Mouse (Mus musculus): Measurements from ENCODE around the gene Gm20458. TPM values are rescaled to one million over a fixed set of nuclear protein-coding genes. Genes with fewer than 3 reads are reported as not detected.

Gene Gm20458
- polyA plus RNA-seq (2015; fragmentation: Nextera tagmentation; extraction: Ambion mirVana), result 7.7 and 8.3 TPM in 2 replicates

DNA sequence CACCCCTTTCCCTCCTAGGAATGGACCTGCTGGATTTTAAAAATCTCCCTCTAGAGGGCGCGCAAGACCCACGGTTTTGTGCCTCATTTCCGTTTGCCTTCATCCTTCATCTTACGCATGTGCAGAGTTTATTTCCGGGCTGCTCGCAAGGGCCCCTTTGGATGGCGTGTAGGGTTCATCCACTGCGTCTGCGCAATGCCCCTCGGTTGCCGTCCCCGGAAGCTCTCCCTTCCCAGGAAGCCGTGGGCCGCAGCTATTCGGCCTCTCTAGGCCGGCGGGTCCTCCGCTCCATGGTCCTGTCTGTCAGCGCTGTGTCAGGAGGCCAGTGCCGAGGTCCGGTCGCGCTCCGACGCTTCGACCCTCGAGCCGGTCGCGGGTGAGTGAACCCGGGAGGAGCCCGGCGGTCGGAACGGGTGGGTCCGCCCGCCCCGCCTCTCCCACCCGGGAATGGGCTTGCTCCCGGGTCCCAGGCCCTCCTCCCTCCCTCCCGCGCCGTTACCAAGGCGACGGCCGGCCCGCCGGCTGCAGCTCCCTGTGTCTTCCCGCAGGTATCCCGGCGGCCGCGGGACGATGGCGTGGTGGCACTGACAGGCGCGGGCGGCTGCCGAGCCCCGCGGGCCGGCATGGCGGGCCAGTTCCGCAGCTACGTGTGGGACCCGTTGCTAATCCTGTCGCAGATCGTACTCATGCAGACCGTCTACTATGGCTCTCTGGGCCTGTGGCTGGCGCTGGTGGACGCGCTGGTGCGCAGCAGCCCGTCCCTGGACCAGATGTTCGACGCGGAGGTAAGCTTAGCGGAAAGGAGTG lies at the start of gene Gm20458:
Gm20458 (plus strand) TSS at position 223 of the 807 bp plus-strand sequence.
- H3K9me3 ChIP-seq (replicated peaks), result no peaks in the 10 kb centered on the region
- H3K27me3 ChIP-seq, result no peaks in the 10 kb centered on the region
- H3K4me3 ChIP-seq (replicated peaks), result peak within 1 kb of the TSS; percentile 90
- H3K36me3 ChIP-seq, result peaks cover 28% of the 10 kb centered on the region
- under 1% methylated on average over 72 of the region's 79 CpGs for WGBS
- H3K4me1 ChIP-seq, result peaks cover 25% of the 10 kb centered on the region
- peak within 1 kb of the TSS; percentile 68 for H3K4me2 ChIP-seq
- ATAC-seq (replicated peaks; ENCODE audit: low FRiP score), result peak; percentile 98
- peak within 1 kb of the TSS; percentile 85 for H3K27ac ChIP-seq
- H3K9ac ChIP-seq, result peak within 1 kb of the TSS; percentile 67

DNA sequence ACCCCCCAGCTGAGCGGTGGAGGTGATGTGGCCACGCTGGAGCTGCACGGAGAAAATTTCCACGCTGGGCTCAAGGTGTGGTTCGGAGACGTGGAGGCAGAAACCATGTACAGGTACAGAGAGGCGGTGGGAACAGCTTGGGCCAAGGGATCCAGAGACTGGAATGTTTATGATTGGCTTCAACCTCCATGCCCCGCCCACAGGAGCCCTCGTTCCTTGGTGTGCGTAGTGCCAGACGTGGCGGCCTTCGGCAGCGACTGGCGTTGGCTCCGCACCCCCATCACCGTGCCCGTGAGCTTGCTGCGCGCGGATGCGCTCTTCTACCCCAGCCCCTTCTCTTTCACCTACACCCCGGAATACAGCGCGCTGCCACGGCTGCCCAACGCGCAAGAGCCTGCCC lies 46.6 kb upstream of the Gm20458 start:
- no peak overlapping the region for H3K27ac ChIP-seq
- ATAC-seq (replicated peaks; ENCODE audit: low FRiP score), result no peak
- H3K9me3 ChIP-seq (replicated peaks), result no peaks in the 10 kb centered on the region
- WGBS, result 22% methylated on average over 28 of the region's 28 CpGs
- H3K9ac ChIP-seq, result no peak overlapping the region
- peak overlapping the region; percentile 56 for H3K4me2 ChIP-seq
- peak overlapping the region; percentile 25 for H3K4me3 ChIP-seq (replicated peaks)
- no peaks in the 10 kb centered on the region for H3K36me3 ChIP-seq
- peaks cover 20% of the 10 kb centered on the region for H3K4me1 ChIP-seq
- H3K27me3 ChIP-seq, result peaks cover 34% of the 10 kb centered on the region

DNA sequence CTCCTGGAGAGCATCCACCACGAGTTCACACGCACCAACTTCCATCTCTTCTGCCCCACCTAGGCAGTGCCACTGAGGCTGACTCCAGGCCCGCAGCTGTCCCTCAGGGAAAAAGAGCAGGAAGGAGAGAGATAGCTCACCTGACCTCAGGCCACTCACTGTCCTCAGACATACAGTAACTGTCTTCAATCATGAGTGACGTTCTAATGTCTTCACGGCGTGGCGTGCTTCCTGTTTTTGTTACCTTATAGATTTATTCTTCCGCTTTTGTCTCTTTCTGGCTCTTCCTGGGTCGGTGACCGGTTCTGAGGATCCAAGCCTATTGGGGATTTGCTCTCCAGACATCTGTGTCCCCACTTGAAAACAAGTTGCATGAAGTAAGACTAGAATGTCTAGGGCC lies 46.2 kb upstream of the Gm20458 start:
- H3K9ac ChIP-seq, result no peak overlapping the region
- no peak for ATAC-seq (replicated peaks; ENCODE audit: low FRiP score)
- no peaks in the 10 kb centered on the region for H3K36me3 ChIP-seq
- H3K4me3 ChIP-seq (replicated peaks), result peak overlapping the region; percentile 25
- peak overlapping the region; percentile 56 for H3K4me2 ChIP-seq
- no peaks in the 10 kb centered on the region for H3K9me3 ChIP-seq (replicated peaks)
- peaks cover 30% of the 10 kb centered on the region for H3K27me3 ChIP-seq
- no peak overlapping the region for H3K27ac ChIP-seq
- H3K4me1 ChIP-seq, result peaks cover 24% of the 10 kb centered on the region
- 70% methylated on average over 10 of the region's 10 CpGs for WGBS

DNA sequence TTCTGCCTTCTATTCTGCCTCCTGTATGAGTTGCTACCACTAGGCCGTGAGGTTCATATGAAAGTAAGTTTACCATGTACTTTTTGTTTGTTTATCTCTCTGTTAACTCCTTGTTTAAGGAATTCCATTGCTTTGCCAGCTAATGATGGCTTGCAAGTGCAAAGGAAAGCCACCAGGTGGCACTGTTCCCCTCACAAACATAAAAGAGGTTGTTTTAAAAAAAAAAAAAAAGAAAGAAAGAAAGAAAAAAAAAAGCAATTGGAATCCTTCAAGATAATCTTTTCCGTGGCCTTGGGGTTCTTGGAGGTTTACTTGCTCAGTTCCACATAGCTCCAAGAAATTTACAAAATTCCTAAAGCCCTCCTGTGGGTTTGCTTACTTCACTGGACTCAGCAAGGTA lies 43.6 kb upstream of the Gm20458 start:
- no peak for ATAC-seq (replicated peaks; ENCODE audit: low FRiP score)
- peaks cover 30% of the 10 kb centered on the region for H3K4me1 ChIP-seq
- no peaks in the 10 kb centered on the region for H3K9me3 ChIP-seq (replicated peaks)
- peaks cover 14% of the 10 kb centered on the region for H3K27me3 ChIP-seq
- WGBS, result 1% methylated on average over 2 of the region's 2 CpGs
- no peak overlapping the region for H3K27ac ChIP-seq
- no peak overlapping the region for H3K4me3 ChIP-seq (replicated peaks)
- no peaks in the 10 kb centered on the region for H3K36me3 ChIP-seq
- no peak overlapping the region for H3K4me2 ChIP-seq
- H3K9ac ChIP-seq, result no peak overlapping the region

DNA sequence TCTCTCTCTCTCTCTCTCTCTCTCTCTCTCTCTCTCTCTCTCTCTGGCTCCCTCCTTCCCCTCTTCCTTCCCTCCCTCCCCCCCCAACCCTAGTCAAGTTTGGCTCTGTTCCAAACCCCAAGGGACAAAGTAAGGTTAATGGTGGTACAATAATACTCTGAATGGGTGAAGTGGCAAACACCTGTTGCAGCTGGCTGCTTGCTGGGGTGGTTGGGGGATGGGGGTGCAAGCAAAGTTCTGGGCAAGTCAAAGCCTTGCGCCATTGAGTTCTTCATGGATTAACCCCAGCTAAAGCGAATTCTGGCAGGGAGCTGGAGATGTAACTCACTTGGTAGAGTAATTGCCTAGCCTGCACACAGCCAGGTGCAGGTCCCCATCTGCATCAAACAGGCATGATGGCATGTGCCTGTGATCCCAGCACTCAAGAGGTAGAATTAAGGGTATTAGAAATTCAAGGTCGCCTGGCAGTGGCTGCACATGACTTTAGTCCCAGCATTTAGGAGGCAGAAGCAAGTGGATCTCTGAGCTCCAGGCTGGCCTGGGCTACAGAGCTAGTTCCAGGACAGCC lies 42.4 kb upstream of the Gm20458 start:
- peaks cover 11% of the 10 kb centered on the region for H3K27me3 ChIP-seq
- H3K4me3 ChIP-seq (replicated peaks), result no peak overlapping the region
- no peak for ATAC-seq (replicated peaks; ENCODE audit: low FRiP score)
- H3K36me3 ChIP-seq, result peaks cover 5% of the 10 kb centered on the region
- H3K4me2 ChIP-seq, result no peak overlapping the region
- WGBS, result 35% methylated on average over 3 of the region's 3 CpGs
- peaks cover 30% of the 10 kb centered on the region for H3K4me1 ChIP-seq
- H3K9ac ChIP-seq, result no peak overlapping the region
- no peaks in the 10 kb centered on the region for H3K9me3 ChIP-seq (replicated peaks)
- H3K27ac ChIP-seq, result peak overlapping the region; percentile 70

DNA sequence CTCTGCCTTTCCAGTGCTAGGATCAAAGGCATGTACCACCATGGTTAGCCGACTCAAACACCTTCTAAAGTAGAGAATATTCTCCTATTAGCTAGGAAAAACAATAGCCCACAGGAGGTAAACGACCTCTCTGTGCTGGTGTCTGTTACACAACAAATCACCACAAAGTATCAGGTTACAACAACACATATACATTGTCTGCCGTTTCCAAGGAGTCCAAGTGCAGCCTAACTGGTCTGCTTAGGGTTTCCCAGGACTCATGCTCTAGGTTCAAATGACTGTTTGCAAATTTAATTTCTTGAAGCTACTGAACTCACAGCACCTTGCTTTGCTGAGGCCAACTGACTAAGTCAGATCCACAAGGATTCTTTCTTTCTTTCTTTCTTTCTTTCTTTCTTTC lies 41.3 kb upstream of the Gm20458 start:
- peaks cover 16% of the 10 kb centered on the region for H3K36me3 ChIP-seq
- H3K9ac ChIP-seq, result no peak overlapping the region
- H3K27me3 ChIP-seq, result peaks cover 2% of the 10 kb centered on the region
- H3K4me1 ChIP-seq, result peaks cover 23% of the 10 kb centered on the region
- no peak overlapping the region for H3K4me3 ChIP-seq (replicated peaks)
- H3K27ac ChIP-seq, result peak overlapping the region; percentile 70; the same call in 1 of the 2 replicates
- no peaks in the 10 kb centered on the region for H3K9me3 ChIP-seq (replicated peaks)
- peak; percentile 72 for ATAC-seq (replicated peaks; ENCODE audit: low FRiP score)
- no peak overlapping the region for H3K4me2 ChIP-seq
- 1% methylated on average over 3 of the region's 3 CpGs for WGBS

DNA sequence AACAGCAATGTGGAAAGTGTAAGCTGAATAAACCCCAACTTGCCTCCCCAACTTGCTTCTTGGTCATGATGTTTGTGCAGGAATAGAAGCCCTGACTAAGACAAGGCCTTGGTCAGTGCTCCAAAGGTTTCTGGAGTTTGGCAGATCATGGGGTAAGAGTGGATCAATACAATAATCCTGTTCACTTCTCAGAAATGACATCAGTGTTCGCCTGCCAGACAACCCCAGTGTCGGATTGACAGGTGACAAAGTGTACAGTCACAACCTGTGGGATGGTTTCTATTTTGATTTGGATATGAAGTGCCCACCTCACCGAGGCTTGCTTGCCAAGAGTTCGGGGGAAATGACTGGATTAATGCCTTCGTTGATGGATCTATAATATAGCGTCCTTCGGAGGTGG lies 39.5 kb upstream of the Gm20458 start:
- Histone ChIP-seq H3K27me3 (no peaks in the 10 kb centered on the region), H3K36me3 (peaks cover 33% of the 10 kb centered on the region), H3K4me2 (no peak overlapping the region), H3K4me1 (peaks cover 27% of the 10 kb centered on the region), H3K9ac (no peak overlapping the region), H3K9me3 (replicated peaks) (no peaks in the 10 kb centered on the region), H3K27ac (no peak overlapping the region), H3K4me3 (replicated peaks) (no peak overlapping the region)
- 91% methylated on average over 7 of the region's 7 CpGs for WGBS
- no peak for ATAC-seq (replicated peaks; ENCODE audit: low FRiP score)

DNA sequence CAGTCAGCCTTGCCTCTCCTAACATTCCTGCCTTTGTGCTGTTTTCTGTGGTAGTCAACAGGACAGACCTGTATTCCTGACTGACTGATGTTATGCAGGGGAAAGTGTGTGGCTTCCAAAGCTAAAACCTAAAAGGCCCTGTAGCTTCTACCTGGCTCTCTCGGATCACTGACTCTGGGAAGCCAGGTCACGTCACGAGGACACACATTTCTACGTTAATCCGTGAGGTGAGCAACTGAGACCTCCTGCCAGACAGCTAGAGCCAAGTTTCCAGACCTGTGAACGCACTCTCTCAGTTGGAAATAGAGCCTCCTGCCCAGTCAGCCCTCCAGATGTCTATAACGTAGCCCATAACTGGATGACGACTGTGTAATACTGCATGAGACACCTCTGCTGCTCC lies 38.8 kb upstream of the Gm20458 start:
- peak overlapping the region; percentile 23 for H3K27ac ChIP-seq
- peaks cover 39% of the 10 kb centered on the region for H3K36me3 ChIP-seq
- H3K9me3 ChIP-seq (replicated peaks), result no peaks in the 10 kb centered on the region
- no peak overlapping the region for H3K4me3 ChIP-seq (replicated peaks)
- no peak overlapping the region for H3K4me2 ChIP-seq
- WGBS, result 77% methylated on average over 8 of the region's 8 CpGs
- H3K9ac ChIP-seq, result no peak overlapping the region
- no peaks in the 10 kb centered on the region for H3K27me3 ChIP-seq
- no peak for ATAC-seq (replicated peaks; ENCODE audit: low FRiP score)
- peaks cover 30% of the 10 kb centered on the region for H3K4me1 ChIP-seq

DNA sequence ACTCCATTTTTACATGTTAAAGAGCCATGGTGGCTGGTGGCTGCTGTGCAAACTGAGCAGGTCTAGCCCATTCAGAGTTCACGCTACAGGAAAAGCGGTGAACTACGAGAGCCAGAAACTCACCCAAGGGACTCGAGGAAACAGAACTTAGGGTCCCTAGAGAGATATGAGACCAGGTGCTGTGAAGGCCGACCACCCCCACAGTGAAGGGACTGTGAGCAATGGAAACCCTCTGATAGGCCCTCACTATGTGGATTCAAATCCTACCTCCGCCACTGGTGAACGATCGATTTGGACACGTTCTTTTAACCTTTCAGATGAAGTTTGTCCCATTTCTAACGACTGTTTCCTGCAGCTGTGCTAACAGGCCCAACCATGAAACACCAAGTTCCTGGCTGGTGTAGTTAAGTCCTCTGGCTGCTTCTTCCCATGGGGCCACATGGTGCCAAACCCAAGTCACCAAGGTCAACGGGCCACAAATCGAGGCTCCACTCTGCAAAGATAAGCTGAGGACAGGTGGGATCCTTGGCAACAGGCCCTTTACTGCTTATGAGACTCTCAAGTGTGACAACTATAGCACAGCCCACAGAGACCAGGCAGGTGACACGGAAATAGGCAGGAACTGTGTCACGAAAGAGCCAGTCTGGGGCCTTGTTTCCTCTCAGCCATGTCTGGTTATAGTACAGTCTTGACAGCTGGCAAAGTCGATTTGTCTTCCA lies 37.9 kb upstream of the Gm20458 start:
- Histone ChIP-seq H3K4me2 (no peak overlapping the region), H3K9ac (no peak overlapping the region), H3K9me3 (replicated peaks) (no peaks in the 10 kb centered on the region), H3K27me3 (no peaks in the 10 kb centered on the region), H3K27ac (no peak overlapping the region), H3K4me1 (peaks cover 32% of the 10 kb centered on the region), H3K4me3 (replicated peaks) (no peak overlapping the region), H3K36me3 (peaks cover 47% of the 10 kb centered on the region)
- whole genome bisulfite sequencing, result 81% methylated on average over 15 of the region's 15 CpGs
- no peak for ATAC-seq (replicated peaks; ENCODE audit: low FRiP score)

DNA sequence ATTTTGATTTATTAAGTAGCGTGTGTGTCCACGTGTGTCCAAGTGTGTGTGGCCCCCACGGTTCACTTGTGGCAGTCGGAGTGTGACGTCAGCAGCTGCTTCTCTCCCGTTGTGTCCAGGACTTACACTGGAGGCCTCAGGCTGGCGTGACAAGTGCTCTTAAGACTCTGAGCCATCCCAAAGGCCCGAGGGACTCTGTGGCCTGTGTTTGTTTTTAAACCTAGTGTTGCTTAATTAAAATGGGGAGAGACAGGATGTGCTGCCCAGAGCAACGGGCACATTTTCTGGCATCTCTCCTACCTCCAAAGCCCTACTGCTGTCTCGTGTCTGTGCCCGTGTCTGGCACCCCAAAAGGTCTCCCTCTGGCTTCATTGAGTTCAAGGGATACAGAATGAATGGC lies 37.3 kb upstream of the Gm20458 start:
- Histone ChIP-seq H3K9ac (no peak overlapping the region), H3K27ac (no peak overlapping the region), H3K4me3 (replicated peaks) (no peak overlapping the region), H3K9me3 (replicated peaks) (no peaks in the 10 kb centered on the region), H3K4me1 (peaks cover 28% of the 10 kb centered on the region), H3K27me3 (no peaks in the 10 kb centered on the region), H3K4me2 (no peak overlapping the region), H3K36me3 (peaks cover 54% of the 10 kb centered on the region)
- no peak for ATAC-seq (replicated peaks; ENCODE audit: low FRiP score)
- 78% methylated on average over 11 of the region's 11 CpGs for WGBS

DNA sequence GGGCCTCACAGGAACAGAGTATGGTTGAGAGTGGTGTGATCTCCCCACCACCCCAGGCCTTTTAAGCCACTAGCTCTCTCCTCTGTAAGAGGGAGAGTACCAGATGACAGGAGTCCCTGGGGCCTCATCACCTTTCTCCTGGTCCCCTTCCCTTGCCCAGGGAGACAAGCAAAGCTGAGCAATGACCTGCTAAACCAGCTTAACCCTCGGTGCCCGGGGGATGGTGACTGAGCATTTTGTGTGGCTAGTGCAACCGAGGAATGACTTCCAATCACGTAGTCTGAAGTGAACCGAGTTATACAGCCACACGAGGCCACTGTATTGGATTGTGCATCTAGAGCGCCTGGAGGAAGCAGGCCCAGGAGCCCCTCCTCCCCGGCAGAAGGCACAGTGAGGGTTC lies 36.4 kb upstream of the Gm20458 start:
- Histone ChIP-seq H3K4me2 (no peak overlapping the region), H3K27ac (no peak overlapping the region), H3K9ac (no peak overlapping the region), H3K27me3 (no peaks in the 10 kb centered on the region), H3K36me3 (peaks cover 63% of the 10 kb centered on the region), H3K4me3 (replicated peaks) (no peak overlapping the region), H3K9me3 (replicated peaks) (no peaks in the 10 kb centered on the region), H3K4me1 (peaks cover 24% of the 10 kb centered on the region)
- ATAC-seq (replicated peaks; ENCODE audit: low FRiP score), result no peak
- WGBS, result 93% methylated on average over 8 of the region's 8 CpGs

DNA sequence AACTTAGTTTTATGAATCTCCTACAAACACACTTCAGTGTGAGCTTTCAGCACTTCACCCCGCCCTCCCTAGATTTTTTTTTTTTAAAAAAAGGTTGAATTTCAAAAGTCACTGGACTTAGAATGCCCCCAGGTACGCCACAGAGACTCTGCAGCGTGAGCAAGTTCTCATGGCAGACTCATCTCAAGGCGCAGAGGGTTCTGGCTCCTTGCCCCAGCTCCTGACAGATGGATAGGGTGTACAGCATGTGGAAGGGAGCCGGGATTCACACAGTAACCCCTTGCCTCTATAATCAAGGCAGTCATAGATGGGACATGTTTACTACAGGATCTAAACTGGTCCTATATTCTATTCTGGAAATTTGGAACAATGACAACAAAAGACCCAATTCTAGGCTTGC lies 35.4 kb upstream of the Gm20458 start:
- Histone ChIP-seq H3K27ac (no peak overlapping the region), H3K36me3 (peaks cover 65% of the 10 kb centered on the region), H3K4me2 (no peak overlapping the region), H3K4me3 (replicated peaks) (no peak overlapping the region), H3K9ac (no peak overlapping the region), H3K9me3 (replicated peaks) (no peaks in the 10 kb centered on the region), H3K27me3 (no peaks in the 10 kb centered on the region), H3K4me1 (peaks cover 20% of the 10 kb centered on the region)
- 85% methylated on average over 5 of the region's 5 CpGs for WGBS
- ATAC-seq (replicated peaks; ENCODE audit: low FRiP score), result no peak
